Mouse (Mus musculus) lung, postnatal 4 days (tissue): Measurements from ENCODE around the gene Olfr157.

Experiments
- DNase-seq, 2 experiments: peaks; one replicate each; pipeline ENCODE4 v3.0.0; 2021

The Olfr157 gene

DNA sequence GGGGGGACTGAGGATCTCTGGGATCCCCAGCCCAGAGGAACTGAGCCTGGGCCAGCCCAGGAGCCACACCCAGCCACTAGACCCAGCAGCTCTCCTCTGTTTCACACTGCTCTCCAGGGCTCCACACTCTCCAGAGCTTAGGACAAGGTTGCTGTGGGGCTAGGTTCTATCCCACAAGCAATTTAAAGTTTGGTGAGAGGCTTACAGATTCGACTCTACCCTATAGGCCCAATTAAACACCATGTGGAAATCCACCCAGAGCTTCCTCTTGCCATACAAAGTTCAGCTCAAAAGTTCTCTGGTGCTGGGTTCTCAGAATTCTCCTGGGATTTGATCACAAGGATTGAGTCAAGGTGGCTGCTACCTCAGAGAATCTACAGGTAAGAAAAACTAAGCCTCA lies at the start of gene Olfr157:
TSS of gene Olfr157 (minus strand) at position 101 of the 400 bp plus-strand sequence.
- no peak for DNase-seq

- DNase-seq, result no peak
These were observed 44.2 kb upstream of the Olfr157 start for GRCm38 (mm10) chr4:43884196-43884595.

GRCm38 (mm10) chr4:43879566-43879965 lies 39.6 kb upstream of the Olfr157 start:
- DNase-seq, result no peak

DNA sequence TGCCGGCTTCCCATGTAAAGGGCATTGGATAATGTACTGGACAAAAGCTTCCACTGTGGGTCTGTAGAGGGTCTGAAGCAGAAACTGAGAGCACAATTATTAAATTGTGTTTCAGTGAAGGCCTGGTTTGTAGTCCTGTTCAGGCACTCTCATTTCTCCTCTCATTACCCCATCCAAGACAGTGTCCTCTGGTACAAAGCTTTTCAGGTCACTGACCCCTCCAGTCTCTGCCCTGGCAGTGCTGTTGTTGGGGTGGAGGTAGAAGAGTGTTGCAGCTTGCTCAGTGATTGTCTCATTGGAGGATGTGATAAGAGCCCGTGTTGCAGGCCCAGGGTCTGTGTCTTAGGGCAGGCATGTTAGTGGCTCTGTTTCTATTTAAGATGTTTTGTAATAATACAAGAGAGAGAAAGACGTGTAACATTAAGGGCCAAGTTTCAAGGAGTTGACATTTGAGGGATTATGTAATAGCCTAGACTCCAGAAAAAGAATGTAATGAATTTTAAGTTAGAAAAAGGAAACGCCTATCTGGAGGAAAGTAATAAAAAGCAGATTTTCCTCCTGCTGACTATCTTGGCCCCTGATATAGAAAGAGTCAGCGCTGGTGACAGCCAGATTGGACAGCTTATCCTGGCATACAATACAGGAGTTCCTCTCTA lies 38.2 kb upstream of the Olfr157 start:
- DNase-seq, result peak in 1 of 2 experiments; percentile 8

- DNase-seq, result no peak
These were observed 37.2 kb upstream of the Olfr157 start for GRCm38 (mm10) chr4:43877230-43877629.

- DNase-seq, result no peak
These were observed 36.0 kb upstream of the Olfr157 start for GRCm38 (mm10) chr4:43875919-43876411.

DNA sequence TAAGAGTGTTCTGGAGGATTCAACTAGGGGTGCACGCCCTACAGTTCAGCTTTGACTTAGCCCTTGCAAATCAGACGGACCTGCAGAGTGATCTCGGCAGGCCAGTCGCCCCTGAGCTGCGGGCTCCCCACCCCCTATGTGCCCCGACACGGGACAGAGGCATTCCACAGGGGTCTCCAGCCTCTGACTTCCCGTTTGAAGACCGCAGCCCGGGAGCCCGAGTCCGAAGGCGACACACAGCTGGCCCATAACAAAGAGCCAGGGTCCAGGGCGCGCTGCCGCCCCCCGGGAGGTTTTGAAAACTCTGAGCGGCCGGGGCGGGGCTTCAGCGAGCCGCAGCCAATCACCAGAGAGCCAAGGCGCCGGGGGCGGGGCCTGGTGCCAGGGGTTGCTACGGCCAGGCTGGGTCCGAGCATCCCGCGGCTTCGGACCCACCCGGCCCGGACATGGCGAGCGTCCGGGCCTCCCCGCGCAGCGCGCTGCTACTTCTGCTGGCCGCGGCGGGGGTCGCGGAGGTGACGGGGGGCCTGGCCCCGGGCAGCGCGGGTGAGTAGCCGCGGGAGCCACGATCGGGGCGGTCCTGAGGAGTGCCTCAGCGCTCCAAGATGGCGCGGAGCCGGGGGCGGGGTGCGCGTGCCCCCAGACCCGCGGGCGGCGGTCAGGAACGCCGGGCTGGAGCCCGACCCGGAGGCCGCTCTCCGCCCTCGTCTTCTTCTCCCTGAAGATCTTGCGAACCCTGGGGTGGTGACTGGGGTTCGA lies 35.3 kb upstream of the Olfr157 start, which contains the start of gene Reck:
TSS of gene Reck (plus strand) at position 371 of the 759 bp plus-strand sequence.
- peak; percentile 90 to 92 for DNase-seq

GRCm38 (mm10) chr4:43874501-43874900 lies 34.5 kb upstream of the Olfr157 start:
- no peak for DNase-seq

GRCm38 (mm10) chr4:43869821-43870220 lies 29.8 kb upstream of the Olfr157 start:
- DNase-seq, result no peak

DNA sequence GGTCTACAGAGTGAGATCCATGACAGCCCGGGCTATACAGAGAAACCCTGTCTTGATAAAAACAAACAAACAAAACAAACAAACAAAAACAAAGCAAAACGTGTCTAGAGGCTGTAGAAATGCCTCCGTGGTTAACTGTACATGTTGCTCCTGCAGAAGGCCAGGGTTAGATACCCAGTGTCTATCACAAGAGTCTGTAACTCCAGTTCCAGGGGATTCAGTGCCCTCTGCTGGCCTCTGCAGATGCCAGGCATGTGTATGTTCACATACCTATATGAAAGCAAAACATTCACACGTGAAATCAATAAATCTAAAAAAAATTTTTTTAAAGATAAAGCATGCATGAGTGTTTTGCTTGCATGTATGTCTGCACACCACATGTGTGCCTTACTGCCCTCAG lies 23.3 kb upstream of the Olfr157 start:
- no peak for DNase-seq

- peak; percentile 51 to 76 for DNase-seq
These were observed 20.9 kb upstream of the Olfr157 start for GRCm38 (mm10) chr4:43860744-43861519.

DNA sequence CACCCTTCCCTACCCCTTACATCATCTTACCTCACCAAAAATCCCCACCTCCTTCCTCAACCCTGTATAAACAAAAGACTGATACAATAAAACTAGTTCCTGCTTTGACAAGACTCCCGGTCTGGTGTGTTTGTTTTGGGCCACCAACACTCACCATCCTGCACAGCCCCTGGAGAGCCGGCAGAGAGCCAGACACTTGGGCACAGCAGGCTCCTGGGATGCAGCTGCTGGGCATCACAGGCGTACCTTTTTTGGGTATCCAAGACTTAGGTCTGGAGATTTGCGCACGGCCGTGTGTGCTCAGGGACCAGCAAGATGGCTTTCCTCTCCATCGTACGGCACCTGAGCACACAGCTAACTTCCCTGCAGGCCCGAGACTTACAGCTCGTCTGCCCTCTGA lies 19.9 kb upstream of the Olfr157 start:
- DNase-seq, result no peak

GRCm38 (mm10) chr4:43854101-43854500 lies 14.1 kb upstream of the Olfr157 start:
- DNase-seq, result no peak

DNA sequence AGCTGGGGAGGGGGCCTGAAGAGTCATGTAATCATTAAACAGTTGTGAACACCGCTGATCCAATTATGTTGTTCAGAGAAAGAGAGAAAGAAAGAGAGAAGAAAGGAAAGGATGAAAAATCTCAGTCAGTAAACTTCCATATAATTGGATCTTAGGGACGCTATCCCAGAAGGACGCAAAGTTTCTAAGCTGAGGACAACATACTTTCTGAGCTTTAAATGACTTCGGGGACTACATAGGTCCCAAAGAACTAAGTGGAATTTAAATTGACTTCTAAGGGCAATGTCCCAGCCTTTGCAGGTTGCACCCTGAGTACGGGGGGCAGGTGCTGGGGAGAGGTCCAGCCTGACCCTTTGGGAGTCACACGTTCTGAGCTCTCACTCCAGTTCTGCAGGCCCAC lies 11.3 kb upstream of the Olfr157 start, which contains the start of gene Olfr155:
TSS of gene Olfr155 (plus strand) at position 301 of the 400 bp plus-strand sequence.
- no peak for DNase-seq

- DNase-seq, result no peak
These were observed 1.7 kb downstream of the Olfr157 start for GRCm38 (mm10) chr4:43838326-43838725.

- DNase-seq, result no peak
These were observed 5.3 kb downstream of the Olfr157 start for GRCm38 (mm10) chr4:43834749-43835148.

GRCm38 (mm10) chr4:43833752-43834151 lies 6.2 kb downstream of the Olfr157 start:
- DNase-seq, result no peak

GRCm38 (mm10) chr4:43832031-43832430 lies 8.0 kb downstream of the Olfr157 start:
- DNase-seq, result no peak

- DNase-seq, result no peak
These were observed 11.2 kb downstream of the Olfr157 start for GRCm38 (mm10) chr4:43828806-43829205.

GRCm38 (mm10) chr4:43823845-43824337 lies 16.1 kb downstream of the Olfr157 start, which contains the start of gene Olfr156:
Gene Olfr156, minus strand, starts transcription at chr4:43823895.
- DNase-seq, result peak; percentile 36 to 51

GRCm38 (mm10) chr4:43822896-43823550 lies 17.0 kb downstream of the Olfr157 start:
- no peak for DNase-seq

- peak; percentile 34 to 67 for DNase-seq
These were observed 41.1 kb downstream of the Olfr157 start for GRCm38 (mm10) chr4:43798936-43799335.
